Mouse (Mus musculus) small intestine, adult 2 months (tissue): ENCODE measurements around the gene Chd3. TPM values are rescaled to one million over a fixed set of nuclear protein-coding genes. Genes with fewer than 3 reads are reported as not detected.

Experiments used
- H3K27ac ChIP-seq: fragments of 200-500 bp; 2 replicates; pipeline ENCODE4 v1.5.1; 2012; ENCODE audit warnings: low read depth, low read length, control low read depth, inconsistent platforms; ENCODE audit not compliant: insufficient read depth
- H3K27me3 ChIP-seq: fragments of 200-500 bp; 2 replicates; pipeline ENCODE4 v1.6.1; 2012; ENCODE audit warnings: mild to moderate bottlenecking, moderate library complexity, low read length, inconsistent platforms; ENCODE audit not compliant: control insufficient read depth, insufficient read depth
- H3K36me3 ChIP-seq: fragments of 200-500 bp; 2 replicates; pipeline ENCODE4 v1.6.1; 2012; ENCODE audit warnings: mild to moderate bottlenecking, low read length, control low read depth, inconsistent platforms; ENCODE audit not compliant: control insufficient read depth, insufficient read depth
- H3K4me1 ChIP-seq: fragments of 200-500 bp; 2 replicates; pipeline ENCODE4 v1.6.1; 2012; ENCODE audit warnings: low read length, inconsistent platforms, mixed read lengths; ENCODE audit not compliant: control insufficient read depth, insufficient read depth, insufficient read length
- H3K4me3 ChIP-seq: fragments of 200-500 bp; 2 replicates; pipeline ENCODE4 v1.5.1; 2012; ENCODE audit warnings: low read depth, mild to moderate bottlenecking, control low read depth, inconsistent platforms, low read length, moderate library complexity
- CTCF ChIP-seq: fragments of 200-500 bp; IDR thresholded peaks from 2 replicates; pipeline ENCODE4 v1.5.1; 2012; ENCODE audit warnings: low read depth, mild to moderate bottlenecking, control low read depth, inconsistent platforms, low read length, moderate library complexity, mixed read lengths; ENCODE audit not compliant: insufficient replicate concordance, insufficient read length; ENCODE audit errors: extremely low read depth
- POLR2A ChIP-seq: fragments of 200-500 bp; IDR thresholded peaks from 2 replicates; pipeline ENCODE4 v1.6.1; 2012; ENCODE audit warnings: low read depth, mild to moderate bottlenecking, control low read depth, inconsistent platforms, low read length, moderate library complexity
- WGBS: fragments of 180-500 bp; shearing (Covaris S2); methylation state at CpG from one replicate; pipeline ENCODE4 v1.1.7; 2018; 5-methylcytosine and 5-hydroxymethylcytosine counted together
- polyA plus RNA-seq: library from polyadenylated mRNA; depleted of rRNA; stranded (reverse); fragments of >200 nt; gene quantifications from 2 replicates; pipeline ENCODE4 v1.2.3, GENCODE M21; 2012

Gene Chd3
- polyA plus RNA-seq, 1 experiment: 240 TPM

- WGBS: 54% methylated on average over 10 of the region's 10 CpGs
- TF ChIP-seq POLR2A (no peak), CTCF (peak; percentile 53; the same call in 1 of the 2 replicates)
- H3K36me3 ChIP-seq: no peaks in the 10 kb centered on the region
These were observed 21.3 kb upstream of the Chd3 start for GRCm38 (mm10) chr11:69390400-69391034.

DNA sequence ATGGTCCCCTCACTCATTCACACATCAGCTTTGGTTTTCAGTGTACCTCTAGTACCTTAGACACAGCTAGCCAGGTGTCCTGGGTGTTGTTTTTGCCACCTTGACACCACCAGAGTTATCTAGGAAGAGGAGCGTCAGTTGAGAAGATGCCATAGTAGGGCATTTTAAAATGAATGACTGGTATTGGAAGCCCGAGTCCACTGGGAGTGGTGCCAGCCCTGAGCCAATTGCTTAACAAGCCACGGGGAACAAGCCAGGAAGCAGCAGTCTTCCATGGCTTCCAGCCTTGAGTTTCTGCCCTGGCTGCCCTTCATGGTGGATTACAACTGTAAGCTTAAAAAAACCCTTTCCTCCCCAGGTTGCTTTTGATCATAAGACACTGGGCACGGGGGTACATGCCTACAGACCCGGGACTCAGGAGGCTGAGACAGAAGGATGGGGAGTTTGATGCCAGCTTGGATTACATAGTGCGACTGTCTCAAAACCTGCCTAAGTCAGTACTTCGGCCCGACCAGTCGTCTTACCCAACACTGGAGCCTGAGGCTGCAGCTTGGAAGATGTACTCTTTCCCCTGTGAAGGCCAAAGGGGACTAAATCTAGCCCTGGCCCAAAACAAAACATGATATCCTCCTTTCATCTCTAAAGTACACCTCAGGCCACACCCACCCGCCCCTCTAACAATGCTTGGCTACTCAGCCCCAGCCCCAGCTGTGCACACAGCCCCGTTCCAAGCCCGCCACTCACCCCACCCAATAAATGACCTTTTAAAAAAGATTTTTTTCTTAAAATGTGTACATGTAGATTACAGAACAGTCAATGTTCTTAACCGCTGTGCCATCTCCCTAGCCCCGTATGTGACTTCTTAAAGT lies 20.6 kb upstream of the Chd3 start:
- H3K27me3 ChIP-seq: no peaks in the 10 kb centered on the region
- TF ChIP-seq POLR2A: no peak
- no peak for TF ChIP-seq CTCF
- WGBS: 55% methylated on average over 14 of the region's 14 CpGs

More at GRCm38 (mm10) chr11:69390400-69391034, 21.3 kb upstream of the Chd3 start:
- no peak overlapping the region for H3K27ac ChIP-seq
- H3K4me1 ChIP-seq: peaks cover 3% of the 10 kb centered on the region; the same call in 1 of the 2 replicates
- no peak overlapping the region for H3K4me3 ChIP-seq
- no peaks in the 10 kb centered on the region for H3K27me3 ChIP-seq

GRCm38 (mm10) chr11:69388680-69389079 lies 19.5 kb upstream of the Chd3 start:
- H3K36me3 ChIP-seq: no peaks in the 10 kb centered on the region
- no peak for TF ChIP-seq CTCF
- no peak overlapping the region for H3K4me3 ChIP-seq
- no peak overlapping the region for H3K27ac ChIP-seq
- peaks cover 5% of the 10 kb centered on the region; the same call in 1 of the 2 replicates for H3K4me1 ChIP-seq
- no peaks in the 10 kb centered on the region for H3K27me3 ChIP-seq
- WGBS: 98% methylated on average over 4 of the region's 4 CpGs

More for the DNA sequence above, 20.6 kb upstream of the Chd3 start:
- Histone ChIP-seq H3K36me3 (no peaks in the 10 kb centered on the region), H3K4me1 (peaks cover 5% of the 10 kb centered on the region; the same call in 1 of the 2 replicates), H3K27ac (no peak overlapping the region), H3K4me3 (no peak overlapping the region)

GRCm38 (mm10) chr11:69386758-69387157 lies 17.6 kb upstream of the Chd3 start:
- peaks cover 5% of the 10 kb centered on the region; the same call in 1 of the 2 replicates for H3K4me1 ChIP-seq
- no peak overlapping the region for H3K27ac ChIP-seq
- H3K36me3 ChIP-seq: no peaks in the 10 kb centered on the region
- H3K4me3 ChIP-seq: no peak overlapping the region
- no peak for TF ChIP-seq POLR2A
- no peak for TF ChIP-seq CTCF
- no peaks in the 10 kb centered on the region for H3K27me3 ChIP-seq
- WGBS: 77% methylated on average over 7 of the region's 7 CpGs

DNA sequence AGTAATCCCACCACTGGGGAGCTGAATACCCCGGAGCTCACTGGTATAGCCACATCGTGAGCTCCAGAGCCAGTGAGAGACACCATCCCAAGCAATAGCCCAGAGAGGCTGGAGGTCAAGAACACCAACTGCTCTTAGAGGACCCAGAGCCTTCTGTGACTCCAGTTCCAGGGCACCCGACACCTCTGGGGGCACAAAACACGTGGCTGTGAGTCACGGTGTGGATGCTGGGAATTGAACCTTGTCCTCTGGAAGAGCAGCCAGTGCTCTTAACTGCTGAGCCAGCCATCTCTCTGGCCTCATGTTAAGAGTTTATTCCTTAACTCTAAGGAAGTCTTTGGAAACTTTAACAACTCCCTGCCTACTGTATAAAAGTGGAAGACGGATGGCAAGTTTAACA lies 15.8 kb upstream of the Chd3 start:
- Histone ChIP-seq H3K36me3 (no peaks in the 10 kb centered on the region), H3K4me1 (peaks cover 5% of the 10 kb centered on the region; the same call in 1 of the 2 replicates), H3K27me3 (no peaks in the 10 kb centered on the region), H3K27ac (peak overlapping the region; percentile 59; the same call in 1 of the 2 replicates), H3K4me3 (no peak overlapping the region)
- TF ChIP-seq POLR2A (no peak), CTCF (no peak)
- WGBS: 59% methylated on average over 6 of the region's 6 CpGs

DNA sequence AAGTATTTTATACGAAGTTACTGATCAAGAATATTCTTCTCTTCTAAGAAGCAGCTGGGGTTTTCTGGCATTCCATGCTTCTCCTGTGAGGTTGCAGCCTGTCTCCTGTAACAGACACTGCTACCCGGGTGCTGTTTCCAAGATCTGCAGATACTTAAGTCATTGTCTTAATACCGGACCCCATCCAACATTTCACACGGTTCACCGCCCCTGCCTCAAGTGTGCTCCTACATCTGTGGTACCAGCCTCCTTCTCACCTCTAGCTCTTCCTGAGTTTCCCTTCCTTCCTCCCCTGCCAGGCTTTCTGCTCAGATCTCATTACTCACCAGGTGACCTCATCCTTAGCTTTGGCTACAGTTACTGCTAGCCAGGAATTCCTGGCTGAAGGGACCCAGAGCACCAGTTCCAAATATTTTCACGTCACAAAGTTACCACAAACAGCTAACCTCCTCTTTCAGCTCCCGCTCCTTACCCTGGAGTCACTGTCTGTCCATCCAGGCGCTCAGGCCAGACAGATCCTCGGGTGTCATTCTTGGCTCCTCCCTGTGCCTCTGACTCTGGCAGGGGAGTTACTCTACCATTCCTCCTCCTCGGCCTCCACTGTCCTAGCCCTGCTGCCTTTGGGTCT lies 13.4 kb upstream of the Chd3 start:
- H3K4me3 ChIP-seq: no peak overlapping the region
- no peak overlapping the region for H3K27ac ChIP-seq
- H3K4me1 ChIP-seq: peaks cover 7% of the 10 kb centered on the region; the same call in 1 of the 2 replicates
- H3K27me3 ChIP-seq: no peaks in the 10 kb centered on the region
- no peaks in the 10 kb centered on the region for H3K36me3 ChIP-seq
- TF ChIP-seq CTCF (no peak), POLR2A (no peak)
- WGBS: 78% methylated on average over 10 of the region's 10 CpGs
